ENCODE assay signal across 8 mouse cellular contexts in the genomic region with DNA sequence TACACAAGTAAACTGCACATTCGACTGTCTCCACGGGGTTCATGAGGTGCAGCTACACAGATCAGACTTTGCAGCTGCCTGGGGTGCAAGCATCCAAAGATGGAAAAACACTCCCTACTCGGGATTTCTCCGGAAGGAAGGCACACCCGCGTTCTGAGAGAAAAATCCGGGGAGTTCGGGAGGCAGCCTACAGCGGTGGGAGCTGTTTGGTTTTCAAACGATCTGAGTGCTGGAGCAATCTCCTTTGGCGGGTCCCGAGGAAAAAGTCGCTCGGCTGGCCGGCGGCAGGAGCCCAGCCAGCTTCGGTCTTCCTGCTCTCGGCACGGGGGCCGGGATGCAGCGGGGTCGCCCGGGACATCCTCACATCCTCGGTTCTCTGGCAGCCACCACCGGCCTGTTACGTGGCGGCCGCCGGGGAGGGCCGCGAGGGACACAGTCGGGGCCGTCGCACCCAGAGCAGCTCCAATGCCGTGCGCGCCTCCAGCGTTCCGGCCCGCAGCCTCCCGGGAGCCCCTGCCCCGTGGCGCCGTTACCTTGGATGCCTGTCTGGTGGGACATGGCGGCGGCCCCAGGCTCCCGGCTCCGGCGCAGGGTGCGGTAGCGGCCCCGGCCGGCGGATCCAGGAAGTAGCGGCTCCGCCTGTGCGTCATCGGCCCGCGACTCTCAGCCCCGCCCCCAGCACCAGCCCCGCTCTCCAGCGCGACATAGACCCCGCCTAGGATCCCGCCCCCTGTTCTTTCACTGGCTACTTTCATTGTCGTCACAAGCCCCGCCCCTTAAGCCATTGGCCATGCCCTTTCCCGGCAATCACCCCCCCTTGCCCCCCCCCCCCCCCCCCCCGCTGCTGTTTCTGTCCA. TPM values are rescaled to one million over a fixed set of nuclear protein-coding genes. Genes with fewer than 3 reads are reported as not detected.
DNase-seq lines count a peak whose midpoint lies in the region; ATAC-seq and TF ChIP-seq lines count a peak whose summit lies in the region.

A gene (minus strand): TSS at position 671 of the 857 bp plus-strand sequence.

- TF ChIP-seq POLR2A in heart, adult 2 months (IDR thresholded peaks at IDR 0.05; ENCODE audit: insufficient read depth, low read depth, low read length), result peak; percentile 64

- DNase-seq in 3T3-L1 (ENCODE audit: low read depth, low spot score), result peak; percentile 99
- peak; percentile 96 for DNase-seq in adrenal gland, postnatal 4 days (ENCODE audit: low spot score in 2 of 2)
- DNase-seq in embryonic facial prominence, embryonic 14.5 days (ENCODE audit: low spot score), result peak; percentile 99
- DNase-seq in heart, adult 2 months, result peak; percentile 98 to 99
- DNase-seq in kidney, adult 8-10 months, result peak; percentile 97 to 98
- DNase-seq in spleen, postnatal 10 days (ENCODE audit: low spot score in 2 of 2), result peak; percentile 94 to 99

- peak within 1 kb of the TSS; percentile 59 for H3K4me2 ChIP-seq in embryonic facial prominence, embryonic 14.5 days (ENCODE audit: low read depth, low read length)
- peak within 1 kb of the TSS; percentile 72 for H3K4me2 ChIP-seq in limb, embryonic 13.5 days (replicated peaks)
- H3K4me2 ChIP-seq in midbrain, embryonic 16.5 days (ENCODE audit: low read length), result peak within 1 kb of the TSS; percentile 79

- peak; percentile 51 for TF ChIP-seq CTCF in heart, adult 2 months (IDR thresholded peaks at IDR 0.05)

- peaks cover 22% of the 10 kb centered on the region for H3K36me3 ChIP-seq in embryonic facial prominence, embryonic 14.5 days (ENCODE audit: control insufficient read depth, insufficient read depth, low read length)
- H3K36me3 ChIP-seq in heart, adult 2 months (ENCODE audit: control insufficient read depth, insufficient read depth, low read length), result peaks cover 6% of the 10 kb centered on the region
- peaks cover 18% of the 10 kb centered on the region for H3K36me3 ChIP-seq in limb, embryonic 13.5 days
- H3K36me3 ChIP-seq in midbrain, embryonic 16.5 days (ENCODE audit: control insufficient read depth, insufficient read depth, low read length), result peaks cover 10% of the 10 kb centered on the region

- intact Hi-C loops in heart, adult 2 months (cut with DNase I), result loop anchor here (2.0 to 10.0 kb wide), 2 partner anchors 47 to 1885 kb away; a partner anchor contains a TSS

- H3K79me2 ChIP-seq in heart, adult 2 months (replicated peaks; ENCODE audit: control insufficient read depth, insufficient read depth, low read length), result no peaks in the 10 kb centered on the region

- H3K4me3 ChIP-seq in embryonic facial prominence, embryonic 14.5 days (ENCODE audit: low read depth, low read length), result peak within 1 kb of the TSS; percentile 99
- peak within 1 kb of the TSS; percentile 98 for H3K4me3 ChIP-seq in heart, adult 2 months
- peak within 1 kb of the TSS; percentile 97 for H3K4me3 ChIP-seq in limb, embryonic 13.5 days
- peak within 1 kb of the TSS; percentile 78 for H3K4me3 ChIP-seq in midbrain, embryonic 16.5 days (ENCODE audit: low read depth, low read length)

- peak; percentile 99 for ATAC-seq in embryonic facial prominence, embryonic 14.5 days (ENCODE audit: low read depth)
- ATAC-seq in limb, embryonic 13.5 days (ENCODE audit: low FRiP score, low read depth), result peak; percentile 99
- ATAC-seq in midbrain, embryonic 16.5 days, result peak; percentile 99

- H3K4me1 ChIP-seq in embryonic facial prominence, embryonic 14.5 days (ENCODE audit: control insufficient read depth, insufficient read depth, low read length), result peaks cover 4% of the 10 kb centered on the region; the same call in 1 of the 2 replicates
- H3K4me1 ChIP-seq in heart, adult 2 months (ENCODE audit: control insufficient read depth, insufficient read depth, low read length), result peaks cover 1% of the 10 kb centered on the region; the same call in 1 of the 2 replicates
- H3K4me1 ChIP-seq in limb, embryonic 13.5 days, result peaks cover 12% of the 10 kb centered on the region
- H3K4me1 ChIP-seq in midbrain, embryonic 16.5 days (ENCODE audit: control insufficient read depth, insufficient read depth, low read length), result peaks cover 11% of the 10 kb centered on the region

- no peaks in the 10 kb centered on the region for H3K9me3 ChIP-seq in embryonic facial prominence, embryonic 14.5 days (ENCODE audit: control insufficient read depth, low read length)
- H3K9me3 ChIP-seq in limb, embryonic 13.5 days, result no peaks in the 10 kb centered on the region
- no peaks in the 10 kb centered on the region for H3K9me3 ChIP-seq in midbrain, embryonic 16.5 days (replicated peaks; ENCODE audit: control insufficient read depth, low read length, poor library complexity, severe bottlenecking)

- H3K27ac ChIP-seq in embryonic facial prominence, embryonic 14.5 days (replicated peaks; ENCODE audit: low read depth, low read length), result peak within 1 kb of the TSS; percentile 77
- peak within 1 kb of the TSS; percentile 90 for H3K27ac ChIP-seq in heart, adult 2 months
- H3K27ac ChIP-seq in limb, embryonic 13.5 days, result peak within 1 kb of the TSS; percentile 70
- peak within 1 kb of the TSS; percentile 81 for H3K27ac ChIP-seq in midbrain, embryonic 16.5 days (ENCODE audit: low read length)

- WGBS in embryonic facial prominence, embryonic 14.5 days, result under 1% methylated on average over 23 of the region's 70 CpGs
- under 1% methylated on average over 70 of the region's 70 CpGs for WGBS in heart, adult 2 months
- WGBS in limb, embryonic 13.5 days, result under 1% methylated on average over 69 of the region's 70 CpGs
- under 1% methylated on average over 66 of the region's 70 CpGs for WGBS in midbrain, embryonic 16.5 days

- TF ChIP-seq EP300 in heart, adult 2 months (IDR thresholded peaks at IDR 0.05; ENCODE audit: insufficient read depth, low read depth, low read length), result no peak

- peak within 1 kb of the TSS; percentile 93 for H3K9ac ChIP-seq in embryonic facial prominence, embryonic 14.5 days (ENCODE audit: low read depth, low read length)
- H3K9ac ChIP-seq in heart, adult 2 months (ENCODE audit: low read depth, low read length), result peak within 1 kb of the TSS; percentile 99
- peak within 1 kb of the TSS; percentile 95 for H3K9ac ChIP-seq in limb, embryonic 13.5 days
- H3K9ac ChIP-seq in midbrain, embryonic 16.5 days (ENCODE audit: low read depth, low read length), result peak within 1 kb of the TSS; percentile 83

- H3K27me3 ChIP-seq in embryonic facial prominence, embryonic 14.5 days (replicated peaks; ENCODE audit: control insufficient read depth, insufficient read depth, low read length), result no peaks in the 10 kb centered on the region
- no peaks in the 10 kb centered on the region for H3K27me3 ChIP-seq in heart, adult 2 months (ENCODE audit: control insufficient read depth, insufficient read depth, low read length)
- no peaks in the 10 kb centered on the region for H3K27me3 ChIP-seq in limb, embryonic 13.5 days
- no peaks in the 10 kb centered on the region for H3K27me3 ChIP-seq in midbrain, embryonic 16.5 days (ENCODE audit: control insufficient read depth, insufficient read depth, low read depth, low read length)

RNA-seq across cellular contexts. Expression of the gene that starts here (rescaled TPM):
- total RNA-seq in adrenal gland, postnatal 4 days (2021), result 10 to 100 TPM; 74.1 to 83.6 TPM
- polyA plus RNA-seq in embryonic facial prominence, embryonic 14.5 days (2014; fragmentation: Nextera tagmentation; extraction: Ambion mirVana), result 78.3 and 83.1 TPM in 2 replicates
- total RNA-seq in heart, adult 2 months (2021), result 10 to 100 TPM; 12.8 to 18.1 TPM
- polyA plus RNA-seq in heart, adult 2 months (2012; rRNA removed), result 10.1 and 16.0 TPM in 2 replicates
- polyA plus RNA-seq in limb, embryonic 13.5 days (2015; fragmentation: Nextera tagmentation; extraction: Ambion mirVana), result 70.5 and 71.1 TPM in 2 replicates
- polyA plus RNA-seq in midbrain, embryonic 16.5 days (2015; fragmentation: Nextera tagmentation; extraction: Ambion mirVana), result 71.4 and 79.5 TPM in 2 replicates

Comparison
In these comparisons a context has a peak if more than half of its experiments do, and no peak if none do; other contexts are left out.
1. Peak in every context shown above with its lines: DNase-seq, ATAC-seq, H3K4me3 ChIP-seq and H3K27ac ChIP-seq.